Mouse (Mus musculus) bone marrow macrophage, adult 2 months (primary cell): ENCODE data around the gene Ttll6.

ENCODE experiments used
- CTCF ChIP-seq: IDR thresholded peaks from 2 replicates; pipeline ENCODE4 v1.5.1; 2012; ENCODE audit warnings: low read depth, mild to moderate bottlenecking, low read length, moderate library complexity
- POLR2A ChIP-seq: IDR thresholded peaks from 2 replicates; pipeline ENCODE4 v1.6.1; 2012; ENCODE audit warnings: mild to moderate bottlenecking, low read depth, low read length, borderline replicate concordance

- TF ChIP-seq POLR2A: no peak
- no peak for TF ChIP-seq CTCF
These were observed 69.7 kb downstream of the Ttll6 start for GRCm38 (mm10) chr11:96203182-96203788.
